Mouse (Mus musculus) G1E (cell line): Measurements from ENCODE around the gene Atp7a.

ENCODE experiments used
- CTCF ChIP-seq: IDR thresholded peaks from 2 replicates; pipeline ENCODE4 v1.5.1; 2012; ENCODE audit warnings: low read depth, low read length, inconsistent platforms, mixed read lengths
- GATA1 ChIP-seq: IDR thresholded peaks from 2 replicates; pipeline ENCODE4 v1.6.1; 2012; ENCODE audit warnings: borderline replicate concordance, low read length, inconsistent platforms, mixed read lengths
- POLR2AphosphoS5 ChIP-seq: IDR thresholded peaks from 2 replicates; pipeline ENCODE4 v1.6.1; 2012; ENCODE audit warnings: low read depth, low read length, inconsistent platforms; ENCODE audit not compliant: insufficient replicate concordance
- TAL1 ChIP-seq: conservative IDR thresholded peaks from 2 replicates; pipeline ENCODE4 v1.6.1; 2012; ENCODE audit warnings: low read depth, low read length, inconsistent platforms, mixed read lengths

- no peak for TF ChIP-seq CTCF
- TF ChIP-seq TAL1: no peak
- no peak for TF ChIP-seq POLR2AphosphoS5
- TF ChIP-seq GATA1: no peak
Observed at GRCm38 (mm10) chrX:106010762-106011161, 16.3 kb upstream of the Atp7a start.
